Mouse (Mus musculus) Muller cell, postnatal 12 days (primary cell): ENCODE results near the gene Pdzrn3.

Experiments used
- DNase-seq: peaks from one replicate; pipeline ENCODE4 v3.0.0-alpha.2; 2015; ENCODE audit errors: inconsistent ontology term

Gene Pdzrn3

GRCm38 (mm10) chr6:101198943-101199298 is 178.8 kb downstream of the Pdzrn3 start:
- peak; percentile 59 for DNase-seq

DNA sequence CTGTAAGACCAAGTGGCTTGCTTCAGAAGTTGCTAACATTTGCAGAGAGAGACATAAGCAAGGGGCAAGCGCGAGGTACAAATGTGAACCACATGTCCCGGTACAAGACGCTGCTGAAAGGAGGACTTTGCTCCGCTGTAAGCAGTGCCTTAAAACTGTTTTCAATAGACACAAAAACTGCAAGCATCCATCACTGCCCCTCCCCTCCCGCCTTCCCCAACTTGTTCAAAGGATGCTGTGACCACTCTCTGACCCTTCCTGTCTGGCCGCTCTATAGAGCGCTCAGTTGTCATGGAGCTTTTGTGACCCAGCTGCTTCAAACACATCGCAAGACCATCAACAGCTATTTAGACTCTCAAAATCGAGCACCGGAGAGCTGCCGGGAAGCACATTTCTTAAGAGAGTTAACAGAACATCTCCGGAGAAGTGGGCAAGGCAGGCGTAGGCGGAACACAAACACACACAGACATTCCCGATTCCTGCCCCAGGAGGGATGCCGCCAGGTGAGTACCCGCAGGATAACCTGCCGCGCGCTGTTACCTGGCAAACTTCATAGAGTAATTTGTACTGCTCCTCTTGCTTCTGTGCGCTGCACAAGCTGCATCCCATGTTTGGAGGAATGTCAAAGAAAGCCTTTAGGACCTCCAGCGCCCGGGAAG is 179.3 kb downstream of the Pdzrn3 start:
- peak; percentile 49 for DNase-seq

DNA sequence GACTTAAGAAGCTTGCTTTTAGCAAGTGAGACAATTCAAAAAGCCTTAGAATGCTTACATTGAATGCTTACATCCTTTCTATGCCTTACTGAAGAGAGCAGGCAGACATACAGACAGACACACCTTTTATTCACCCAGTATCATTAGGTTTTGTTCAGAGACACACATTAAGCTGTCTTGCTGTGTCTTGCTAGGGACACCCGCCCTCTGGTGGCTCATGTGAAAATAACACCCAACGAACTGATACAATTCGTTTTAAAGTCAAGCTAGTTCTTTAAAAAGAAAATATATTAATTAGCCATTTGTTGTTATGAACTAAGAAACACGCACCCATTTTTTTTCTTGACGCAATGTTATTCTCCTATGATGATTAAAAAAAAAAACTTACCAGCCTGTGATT is 180.1 kb downstream of the Pdzrn3 start:
- DNase-seq: peak; percentile 60

- DNase-seq: no peak
These were observed 181.8 kb downstream of the Pdzrn3 start for GRCm38 (mm10) chr6:101195891-101196290.

DNA sequence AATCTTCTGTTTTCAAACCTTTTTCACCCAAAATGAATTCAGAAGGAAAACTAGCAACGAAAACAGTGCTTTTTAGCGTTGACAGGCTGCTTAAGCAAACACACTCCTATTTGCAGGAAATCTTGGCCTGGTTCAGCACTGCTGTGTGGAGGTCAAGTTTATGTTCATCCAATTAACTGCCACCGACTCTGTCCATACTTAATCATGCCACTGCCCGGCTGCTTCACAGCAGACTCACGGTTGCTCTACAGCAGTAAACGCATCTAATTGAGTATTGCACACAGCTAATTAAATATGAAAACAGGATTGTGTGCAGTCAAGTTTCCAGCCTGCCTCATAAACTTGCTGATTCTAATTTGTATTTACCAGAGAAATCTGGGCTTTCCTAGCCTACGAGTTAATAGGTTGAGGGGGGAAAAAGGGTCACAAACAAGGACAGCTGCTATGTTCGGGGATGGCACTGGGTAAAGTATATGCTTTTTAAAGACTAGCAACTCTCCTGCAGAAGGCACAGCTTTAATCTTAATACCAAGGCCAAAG is 183.2 kb downstream of the Pdzrn3 start:
- no peak for DNase-seq

GRCm38 (mm10) chr6:101191576-101191975 is 186.1 kb downstream of the Pdzrn3 start:
- DNase-seq: no peak

DNA sequence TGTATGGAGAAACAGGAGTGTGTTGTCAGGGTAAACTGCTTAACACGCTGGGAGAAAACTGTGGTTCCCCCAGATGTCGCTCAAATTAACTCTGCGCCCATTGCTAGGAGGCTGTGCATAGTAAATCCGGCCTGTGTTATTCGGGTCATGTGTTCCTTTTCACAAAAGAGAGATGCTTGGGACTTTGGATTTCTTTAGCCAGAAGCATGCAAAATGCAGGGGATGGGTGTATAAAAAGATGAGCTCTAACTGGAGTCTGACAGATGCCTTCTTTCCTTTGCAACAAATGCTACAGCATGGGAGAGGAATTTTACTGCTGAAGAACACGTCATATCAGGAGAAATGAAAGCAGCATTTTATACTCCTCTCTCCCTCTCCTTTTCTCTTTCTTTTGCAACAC is 190.4 kb downstream of the Pdzrn3 start:
- DNase-seq: no peak

GRCm38 (mm10) chr6:101186887-101187286 is 190.8 kb downstream of the Pdzrn3 start:
- DNase-seq: no peak

GRCm38 (mm10) chr6:101184103-101184785 is 193.5 kb downstream of the Pdzrn3 start:
- peak; percentile 1 for DNase-seq

DNA sequence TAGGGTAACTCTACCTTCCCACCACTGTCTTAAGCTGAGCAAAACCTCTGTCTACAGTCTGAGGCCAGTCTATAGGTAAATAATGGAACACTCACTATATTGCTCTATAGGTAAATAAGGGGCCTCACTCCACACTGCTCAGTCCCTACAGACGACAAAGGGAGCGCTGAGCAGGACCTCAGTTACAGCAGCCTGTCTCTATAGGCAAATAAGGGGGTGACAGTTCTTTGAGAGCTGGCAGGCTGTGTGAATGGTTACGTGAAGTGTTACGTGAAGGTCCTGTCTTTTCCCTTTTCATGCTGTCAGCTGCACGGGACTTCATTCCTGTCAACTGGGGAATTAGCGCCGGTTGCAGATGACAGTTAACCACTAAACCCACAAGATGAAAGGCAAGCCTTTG is 207.0 kb downstream of the Pdzrn3 start:
- no peak for DNase-seq

DNA sequence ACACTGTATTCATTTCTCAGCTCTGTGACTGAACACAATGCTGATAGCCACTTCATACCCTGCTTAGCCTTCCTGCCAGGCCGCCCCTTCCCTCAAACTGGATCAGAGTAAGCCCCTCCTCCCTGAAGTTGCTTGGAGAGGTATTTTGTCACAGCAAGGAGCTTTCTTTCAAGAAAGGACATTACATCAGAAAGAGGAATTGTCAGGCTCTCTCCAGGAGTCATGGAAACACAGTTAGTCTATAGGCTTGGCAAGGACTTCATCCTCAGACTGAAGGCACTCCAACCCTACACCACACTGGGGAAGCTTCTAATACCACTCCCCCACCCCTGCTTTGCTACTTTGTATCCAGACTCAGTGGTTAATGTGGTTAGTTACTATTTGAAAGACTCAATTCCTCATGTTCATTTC is 224.2 kb downstream of the Pdzrn3 start:
- DNase-seq: peak; percentile 63

GRCm38 (mm10) chr6:101135368-101135767 is 242.3 kb downstream of the Pdzrn3 start:
- DNase-seq: no peak

- DNase-seq: no peak
These were observed 252.3 kb downstream of the Pdzrn3 start for GRCm38 (mm10) chr6:101125396-101125795.

- DNase-seq: no peak
These were observed 268.7 kb downstream of the Pdzrn3 start for GRCm38 (mm10) chr6:101108951-101109350.

- no peak for DNase-seq
These were observed 274.2 kb downstream of the Pdzrn3 start for GRCm38 (mm10) chr6:101103506-101103905.

DNA sequence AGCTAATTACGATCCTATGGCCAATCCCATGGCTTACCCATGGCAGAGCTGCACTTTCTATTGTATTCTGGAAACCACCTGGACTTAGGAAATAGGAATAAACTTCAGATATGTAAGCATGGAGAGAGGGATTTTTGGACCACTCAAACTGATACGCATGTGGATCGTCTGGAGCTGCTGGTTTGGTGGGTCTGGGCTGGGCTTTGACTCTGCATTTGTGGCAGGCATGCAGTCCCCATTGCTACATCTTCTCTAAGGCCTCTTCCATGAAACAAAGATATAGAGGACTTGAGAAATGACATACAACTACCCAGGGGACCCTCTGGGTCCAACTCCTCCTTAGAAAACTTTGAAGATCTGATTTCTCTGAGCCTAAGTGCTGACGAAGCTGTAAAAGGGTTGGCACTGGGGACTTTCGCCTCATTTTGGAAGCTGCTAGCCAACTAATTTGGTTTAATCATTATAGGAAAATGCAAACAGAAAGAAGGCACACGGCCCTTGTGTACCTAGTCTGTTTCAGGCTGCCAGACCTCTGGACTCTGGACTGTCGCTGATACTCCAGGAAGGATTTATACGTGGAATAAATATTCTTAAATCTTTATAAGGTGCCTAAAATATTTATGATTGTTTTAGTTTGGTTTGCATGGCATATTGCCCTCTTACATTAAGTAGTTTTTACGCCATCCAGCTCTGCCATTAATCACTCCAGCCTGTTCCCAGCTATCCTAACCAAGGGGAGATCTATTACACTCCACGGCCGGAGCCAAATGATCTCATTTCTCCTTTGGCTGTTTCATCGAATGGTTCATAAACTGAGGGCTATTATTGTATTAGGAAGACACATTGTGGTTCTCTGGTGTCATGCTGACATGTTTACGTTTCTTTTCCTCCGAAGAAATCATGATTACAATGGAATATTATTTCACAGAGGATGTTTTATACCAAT is 275.7 kb downstream of the Pdzrn3 start:
- peak; percentile 2 for DNase-seq
